Mouse (Mus musculus) spleen, adult 18-20 months (tissue): Measurements from ENCODE around the gene Laptm4a.
A peak's percentile ranks its signal among the peaks of the same experiment; 100 is the strongest.

Source experiments
- DNase-seq, 2 experiments: peaks; one replicate each; pipeline ENCODE4 v3.0.0; 2022; ENCODE audit warnings: mixed read lengths in 2 of 2

Gene Laptm4a

DNA sequence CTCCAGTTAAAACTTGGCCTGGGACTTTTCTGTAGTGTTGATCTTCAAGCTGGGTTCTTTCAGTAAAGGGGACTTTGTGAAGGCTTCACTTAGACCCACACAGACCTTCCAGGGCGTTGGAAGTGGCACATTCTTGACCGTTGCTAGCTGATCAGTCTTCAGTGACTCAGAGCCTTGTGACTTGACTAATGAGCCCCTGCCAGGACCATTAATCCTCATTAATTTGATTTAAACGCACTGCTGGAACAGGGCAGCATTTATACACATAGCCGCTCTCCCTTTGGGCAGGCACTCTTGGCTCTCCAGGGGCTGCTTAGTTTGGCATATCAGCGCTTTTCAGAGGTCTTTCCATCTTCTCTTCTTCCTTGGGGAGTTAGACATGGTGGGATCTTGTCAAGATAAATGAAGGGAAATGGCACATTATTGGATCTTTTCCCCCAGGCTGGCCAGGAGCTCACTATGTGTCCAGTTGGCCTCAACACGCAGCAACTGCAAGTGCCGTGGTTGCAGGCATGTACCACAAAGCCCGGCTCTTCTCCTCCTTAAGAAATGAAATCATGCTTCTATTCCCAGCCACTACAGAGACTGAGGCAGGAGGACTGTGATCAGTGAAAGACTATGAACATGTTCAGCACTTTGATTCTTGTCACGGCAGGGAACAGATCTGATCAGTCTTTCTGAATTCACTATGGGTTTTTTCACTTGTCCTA lies 40.3 kb downstream of the Laptm4a start:
- no peak for DNase-seq

DNA sequence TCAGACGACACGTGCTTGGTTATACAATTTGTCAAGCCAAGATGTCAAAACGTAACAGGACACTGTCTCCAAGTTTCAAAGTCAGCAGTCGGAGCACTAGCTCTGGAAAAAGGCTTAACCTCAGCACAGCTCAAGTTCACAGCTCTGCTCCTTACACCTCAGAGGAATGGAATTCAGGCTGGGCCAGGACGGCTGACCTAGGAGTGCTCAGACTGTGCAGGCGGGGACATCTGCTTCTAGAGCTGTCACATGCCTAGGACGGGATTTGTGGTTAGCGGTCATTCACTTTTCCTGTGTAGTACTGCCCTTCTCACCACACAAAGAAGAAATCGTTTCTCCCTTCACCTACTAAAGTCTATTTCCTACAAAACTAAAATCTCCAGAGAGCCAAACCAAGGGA lies 48.4 kb downstream of the Laptm4a start:
- DNase-seq = no peak

DNA sequence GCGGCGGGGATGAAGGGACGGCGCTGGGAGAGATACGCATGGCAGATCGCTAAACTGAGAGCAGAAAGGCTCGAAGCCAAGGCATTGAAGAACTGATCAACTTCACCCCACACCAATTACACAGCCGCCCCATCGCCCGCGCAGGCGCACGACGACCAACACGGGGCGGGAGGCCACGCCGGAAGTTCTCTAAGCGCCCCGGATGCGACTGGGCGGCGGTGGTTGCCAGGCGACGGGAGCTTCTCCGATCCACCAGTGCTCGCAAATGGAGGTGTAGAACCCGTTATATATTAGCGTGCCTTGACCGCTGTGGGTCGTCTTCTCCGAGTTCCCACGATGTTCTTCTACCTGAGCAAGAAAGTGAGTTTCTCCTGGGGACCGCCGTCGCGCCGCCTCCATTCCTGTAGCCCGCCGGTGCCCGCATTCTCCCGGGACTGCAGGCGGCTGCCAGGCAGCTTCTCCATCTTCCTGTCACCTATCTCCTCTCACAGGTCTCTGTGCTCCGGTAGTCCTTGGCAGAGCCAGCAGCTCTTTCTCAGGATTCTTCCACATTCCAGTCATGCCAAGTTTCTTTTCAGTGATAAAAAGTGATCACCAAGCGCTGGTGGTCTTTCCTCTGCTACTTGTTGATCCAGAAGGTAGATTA lies 52.5 kb downstream of the Laptm4a start, which contains the start of gene Wdr35:
Gene Wdr35, plus strand, starts transcription at position 73 of the 646 bp plus-strand sequence.
- DNase-seq = peak; percentile 86 to 90

DNA sequence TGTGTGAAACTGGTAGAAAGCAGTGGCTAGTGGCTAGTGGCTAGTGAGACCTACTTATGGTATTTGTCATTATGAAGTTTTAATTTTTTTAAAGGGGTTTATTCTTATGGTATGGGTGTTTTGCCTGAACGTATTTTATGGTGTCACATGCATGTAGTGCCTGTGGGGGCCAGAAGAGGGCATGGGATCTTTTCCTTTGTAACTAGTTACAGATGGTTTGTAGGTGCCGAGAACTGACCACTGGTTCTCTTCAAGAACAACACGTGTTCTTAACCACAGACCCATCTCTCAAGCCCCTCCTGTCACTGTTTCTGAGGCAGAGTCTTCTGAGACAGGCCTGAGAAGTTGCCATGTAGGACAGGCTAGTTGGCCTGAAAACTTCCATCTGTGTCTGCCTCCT lies 53.6 kb downstream of the Laptm4a start:
- DNase-seq = no peak
